Mouse (Mus musculus) T-helper 2 cell (primary cell): ENCODE results near the gene Prl2c1.
"Not testable (repeated sequence)": the region's sequence is repeated elsewhere in the genome, so short reads cannot be mapped to it uniquely, and the experiment has no call there.

ENCODE experiments used
- in situ Hi-C: fragments of 300-600 bp; cut with MboI, MseI; formaldehyde crosslinking; loops from one replicate; pipeline ENCODE4 v1.15.1; 2025; ENCODE audit warnings: high pct_unique_total_duplicates

Prl2c1 gene

DNA sequence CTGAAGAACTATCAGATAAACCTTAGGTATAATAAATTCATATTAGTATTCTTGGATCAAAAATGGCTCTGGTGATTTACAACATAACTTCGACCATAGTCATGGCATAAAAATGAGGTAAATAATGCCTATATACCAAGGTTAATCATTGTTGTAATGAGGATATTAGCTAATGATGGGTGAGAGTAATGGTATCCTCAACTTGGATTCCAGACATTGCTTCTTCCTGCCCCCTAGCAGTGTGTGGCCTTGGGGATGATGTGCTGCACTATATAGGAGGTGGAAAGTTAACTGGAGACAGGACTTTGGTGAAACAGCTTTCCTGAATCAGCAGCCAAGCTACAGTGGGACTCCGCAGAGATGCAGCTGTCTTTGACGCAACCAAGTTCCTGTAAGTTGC is at the start of gene Prl2c1:
Gene Prl2c1, plus strand, starts transcription at position 301 of the 400 bp plus-strand sequence.
- in situ Hi-C loops: no loop called here

DNA sequence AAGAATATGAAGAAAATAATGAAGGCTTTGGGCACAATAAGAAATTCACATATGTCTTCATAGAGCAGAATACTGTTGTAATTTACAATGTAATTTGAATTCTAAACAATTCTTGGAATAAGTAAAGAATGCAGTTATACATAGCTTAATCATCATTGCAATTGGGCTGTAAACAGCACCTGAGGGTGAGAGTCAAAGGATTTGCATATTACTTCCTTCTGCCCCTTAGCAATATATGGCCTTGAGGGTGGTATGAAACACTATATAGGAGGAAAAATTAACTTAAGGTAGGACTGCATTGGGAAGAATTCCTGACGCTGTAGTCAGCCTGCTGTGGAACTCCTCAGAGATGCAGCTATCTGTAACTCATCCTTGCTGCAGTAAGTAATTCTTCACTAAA is 47.8 kb upstream of the Prl2c1 start, which contains the start of gene Prl2a1:
Gene Prl2a1, plus strand, starts transcription at position 301 of the 400 bp plus-strand sequence.
- in situ Hi-C loops: no loop called here

GRCm38 (mm10) chr13:27802765-27803164 is 46.4 kb upstream of the Prl2c1 start:
- in situ Hi-C loops: no loop called here

GRCm38 (mm10) chr13:27904236-27904635 is 55.1 kb downstream of the Prl2c1 start:
- in situ Hi-C loops: not testable (repeated sequence)
